Mouse (Mus musculus): ENCODE data around the gene Npc2.

DNA sequence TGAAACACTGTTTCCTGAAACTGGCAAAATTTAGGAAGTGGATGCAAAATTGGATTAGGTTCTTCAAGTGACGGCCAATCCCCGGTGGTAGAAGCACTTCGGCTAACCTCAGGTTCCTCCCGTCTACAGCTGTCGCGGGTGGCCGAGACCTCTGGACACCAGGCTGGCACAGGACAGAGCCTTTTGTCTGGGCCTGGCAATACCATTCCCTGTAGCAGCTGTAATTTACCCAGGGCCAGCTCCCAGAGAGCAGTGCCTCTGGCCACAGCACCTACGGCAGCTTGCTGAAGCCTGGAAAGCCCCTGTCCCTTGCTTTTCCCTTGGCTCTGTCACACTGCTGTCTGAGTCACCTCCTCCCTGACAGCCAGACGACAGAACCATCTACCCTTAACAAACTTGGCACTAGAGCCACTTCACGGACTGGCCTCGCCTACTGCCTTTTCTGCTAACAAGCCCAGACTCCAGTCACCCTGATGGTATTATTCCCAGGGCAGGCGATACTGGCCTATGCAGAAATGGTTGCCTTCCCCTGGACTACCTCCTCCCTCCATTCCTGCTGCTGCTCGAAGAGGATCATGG is 28.7 kb upstream of the Npc2 start:
- TF ChIP-seq CTCF (IDR thresholded peaks at IDR 0.05; ENCODE audit: insufficient read depth, low read length) = no peak
- TF ChIP-seq POLR2A (IDR thresholded peaks at IDR 0.05; ENCODE audit: borderline replicate concordance, extremely low read depth, low read depth, low read length) = no peak

Measured in lung, adult 2 months (tissue).